Mouse (Mus musculus): ENCODE measurements around the gene Sstr1. TPM values are rescaled to one million over a fixed set of nuclear protein-coding genes. Genes with fewer than 3 reads are reported as not detected.

The Sstr1 gene
- polyA plus RNA-seq, 1 experiment from 2014 or later, result 0.19 TPM

DNA sequence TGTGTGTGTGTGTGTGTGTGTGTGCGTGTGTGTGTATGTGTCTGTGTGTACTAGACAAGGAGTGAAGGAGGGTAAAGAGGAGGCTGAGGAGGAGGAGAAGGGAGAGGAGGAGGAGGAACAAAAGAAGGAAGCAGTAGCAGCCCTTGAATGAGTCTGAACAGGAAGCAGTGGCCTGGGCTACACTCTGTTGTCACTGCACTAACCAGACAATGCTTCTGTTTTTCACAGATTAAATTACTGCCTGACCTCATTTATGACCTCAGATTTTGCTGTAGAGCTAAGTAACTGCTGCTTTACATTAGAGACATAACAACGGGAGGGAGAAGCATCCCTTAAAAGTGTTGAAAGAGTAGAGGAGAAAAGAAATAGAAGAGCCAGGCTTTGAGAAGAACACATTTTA lies 4.6 kb downstream of the Sstr1 start:
- no peak overlapping the region for H3K4me3 ChIP-seq (ENCODE audit: low read length)
- H3K9ac ChIP-seq (ENCODE audit: low read length), result no peak overlapping the region
- H3K9me3 ChIP-seq (ENCODE audit: control insufficient read depth, low read length), result no peaks in the 10 kb centered on the region
- no peaks in the 10 kb centered on the region for H3K36me3 ChIP-seq (ENCODE audit: control insufficient read depth, insufficient read depth, low read length)
- WGBS, result 56% methylated on average over 2 of the region's 2 CpGs
- H3K4me2 ChIP-seq (ENCODE audit: low read depth, low read length), result no peak overlapping the region
- peaks cover 29% of the 10 kb centered on the region for H3K27me3 ChIP-seq (ENCODE audit: control insufficient read depth, insufficient read depth, low read depth, low read length)
- ATAC-seq (ENCODE audit: low read depth), result no peak
- H3K27ac ChIP-seq (ENCODE audit: low read length), result no peak overlapping the region
- peaks cover 27% of the 10 kb centered on the region for H3K4me1 ChIP-seq (replicated peaks; ENCODE audit: control insufficient read depth, insufficient read depth, low read length)

DNA sequence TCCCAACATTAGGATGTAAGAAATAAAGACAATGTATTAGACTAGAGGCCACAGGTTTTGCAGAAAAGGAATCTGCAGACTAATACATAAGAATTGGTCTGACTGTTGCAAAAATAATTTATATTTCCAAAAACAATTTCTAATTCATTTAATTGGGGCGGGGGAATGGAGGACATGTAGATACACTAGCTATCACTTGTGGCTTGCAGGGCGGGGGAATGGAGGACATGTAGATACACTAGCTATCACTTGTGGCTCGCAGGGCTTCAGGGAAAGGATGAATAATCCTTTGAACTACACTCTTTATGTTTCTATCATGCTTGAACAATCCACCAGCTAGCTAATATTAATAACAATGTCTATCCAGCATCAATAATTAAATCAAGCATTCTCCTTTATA lies 7.5 kb downstream of the Sstr1 start:
- H3K4me3 ChIP-seq (ENCODE audit: low read length), result no peak overlapping the region
- H3K4me2 ChIP-seq (ENCODE audit: low read depth, low read length), result no peak overlapping the region
- no peaks in the 10 kb centered on the region for H3K36me3 ChIP-seq (ENCODE audit: control insufficient read depth, insufficient read depth, low read length)
- peaks cover under 1% of the 10 kb centered on the region; the same call in 1 of the 2 replicates for H3K27me3 ChIP-seq (ENCODE audit: control insufficient read depth, insufficient read depth, low read depth, low read length)
- ATAC-seq (ENCODE audit: low read depth), result no peak
- 83% methylated on average over 3 of the region's 3 CpGs for WGBS
- H3K4me1 ChIP-seq (replicated peaks; ENCODE audit: control insufficient read depth, insufficient read depth, low read length), result peaks cover 7% of the 10 kb centered on the region
- H3K27ac ChIP-seq (ENCODE audit: low read length), result no peak overlapping the region
- no peak overlapping the region for H3K9ac ChIP-seq (ENCODE audit: low read length)
- H3K9me3 ChIP-seq (ENCODE audit: control insufficient read depth, low read length), result no peaks in the 10 kb centered on the region

DNA sequence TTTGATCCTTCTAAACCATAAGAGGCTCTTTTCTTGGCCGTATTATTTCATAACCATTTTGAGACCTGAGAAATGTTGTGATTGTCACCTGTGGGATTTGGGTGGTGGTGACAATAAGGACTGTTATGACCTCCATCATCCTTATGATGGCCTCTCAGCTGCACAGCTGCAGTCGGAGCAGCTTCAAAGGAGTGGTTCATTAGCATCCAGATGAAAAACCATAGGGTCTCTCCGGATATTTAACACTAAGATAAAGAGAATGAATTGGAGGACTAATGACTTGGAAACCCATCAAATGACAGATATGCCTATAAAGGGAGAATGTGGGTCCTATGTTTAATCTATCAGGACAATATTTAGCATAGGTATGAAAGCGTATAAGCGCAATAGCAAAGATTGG lies 14.1 kb downstream of the Sstr1 start:
- no peak for ATAC-seq (ENCODE audit: low read depth)
- 80% methylated on average over 5 of the region's 5 CpGs for WGBS
- no peak overlapping the region for H3K4me2 ChIP-seq (ENCODE audit: low read depth, low read length)
- H3K9ac ChIP-seq (ENCODE audit: low read length), result no peak overlapping the region
- no peak overlapping the region for H3K4me3 ChIP-seq (ENCODE audit: low read length)
- no peak overlapping the region for H3K27ac ChIP-seq (ENCODE audit: low read length)
- H3K9me3 ChIP-seq (ENCODE audit: control insufficient read depth, low read length), result no peaks in the 10 kb centered on the region
- H3K27me3 ChIP-seq (ENCODE audit: control insufficient read depth, insufficient read depth, low read depth, low read length), result no peaks in the 10 kb centered on the region
- no peaks in the 10 kb centered on the region for H3K4me1 ChIP-seq (replicated peaks; ENCODE audit: control insufficient read depth, insufficient read depth, low read length)
- H3K36me3 ChIP-seq (ENCODE audit: control insufficient read depth, insufficient read depth, low read length), result no peaks in the 10 kb centered on the region

DNA sequence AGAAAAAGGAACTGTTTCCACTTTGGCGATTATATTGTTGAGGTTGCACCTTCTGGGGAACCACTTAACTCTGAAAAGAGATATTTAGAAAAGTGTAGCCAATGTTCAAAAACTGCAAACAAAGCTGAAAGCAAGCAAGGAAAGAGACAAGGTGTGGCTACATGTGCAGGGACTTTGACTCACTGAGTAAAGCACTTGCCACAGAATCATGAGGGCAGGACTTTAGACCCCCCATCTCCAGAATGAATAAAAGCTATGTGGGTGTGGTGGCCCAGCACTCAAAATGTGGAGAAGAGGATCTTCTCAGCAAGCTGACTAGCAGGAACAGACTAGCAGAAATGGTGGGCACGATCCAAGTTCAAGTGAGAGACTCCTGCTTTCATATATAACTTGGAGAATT lies 20.9 kb downstream of the Sstr1 start:
- Histone ChIP-seq H3K36me3 (ENCODE audit: control insufficient read depth, insufficient read depth, low read length) (no peaks in the 10 kb centered on the region), H3K9me3 (ENCODE audit: control insufficient read depth, low read length) (no peaks in the 10 kb centered on the region), H3K4me1 (replicated peaks; ENCODE audit: control insufficient read depth, insufficient read depth, low read length) (no peaks in the 10 kb centered on the region), H3K9ac (ENCODE audit: low read length) (no peak overlapping the region), H3K27me3 (ENCODE audit: control insufficient read depth, insufficient read depth, low read depth, low read length) (no peaks in the 10 kb centered on the region), H3K27ac (ENCODE audit: low read length) (no peak overlapping the region), H3K4me3 (ENCODE audit: low read length) (no peak overlapping the region), H3K4me2 (ENCODE audit: low read depth, low read length) (no peak overlapping the region)
- no peak for ATAC-seq (ENCODE audit: low read depth)
- WGBS, result 83% methylated on average over 2 of the region's 2 CpGs

DNA sequence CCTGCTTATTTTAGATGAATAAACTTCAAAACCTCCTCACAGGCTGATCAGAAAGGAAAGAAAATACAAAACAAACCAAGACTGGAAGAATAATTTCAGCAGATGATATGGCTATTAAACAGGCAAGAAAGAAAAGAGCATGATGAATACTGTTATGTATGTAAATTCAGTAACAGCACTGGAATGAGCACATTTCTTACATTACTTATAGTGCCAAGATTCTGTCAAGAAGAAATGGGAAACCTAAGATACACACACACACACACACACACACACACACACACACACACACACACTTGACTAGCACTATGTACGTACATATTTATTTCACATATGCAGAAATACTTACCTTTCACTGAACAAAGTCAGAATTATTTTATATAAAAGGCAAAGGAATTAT lies 40.3 kb downstream of the Sstr1 start:
- no peaks in the 10 kb centered on the region for H3K36me3 ChIP-seq (ENCODE audit: control insufficient read depth, insufficient read depth, low read length)
- WGBS, result 88% methylated on average over 1 of the region's 1 CpGs
- H3K27me3 ChIP-seq (ENCODE audit: control insufficient read depth, insufficient read depth, low read depth, low read length), result no peaks in the 10 kb centered on the region
- no peak overlapping the region for H3K4me2 ChIP-seq (ENCODE audit: low read depth, low read length)
- H3K27ac ChIP-seq (ENCODE audit: low read length), result no peak overlapping the region
- H3K4me3 ChIP-seq (ENCODE audit: low read length), result no peak overlapping the region
- H3K4me1 ChIP-seq (replicated peaks; ENCODE audit: control insufficient read depth, insufficient read depth, low read length), result no peaks in the 10 kb centered on the region
- no peak for ATAC-seq (ENCODE audit: low read depth)
- H3K9ac ChIP-seq (ENCODE audit: low read length), result no peak overlapping the region
- no peaks in the 10 kb centered on the region for H3K9me3 ChIP-seq (ENCODE audit: control insufficient read depth, low read length)

Other genes with a start within 250 kb of the Sstr1 start
- gene Clec14a, start 57.5 kb downstream of the Sstr1 start, polyA plus RNA-seq (2015; fragmentation: Nextera tagmentation; extraction: Ambion mirVana), result 47.9 and 48.7 TPM in 2 replicates

Data from lung, embryonic 16.5 days (tissue).